Mouse (Mus musculus): ENCODE results near the gene Gm49396. TPM values are rescaled to one million over a fixed set of nuclear protein-coding genes. Genes with fewer than 3 reads are reported as not detected.

The Gm49396 gene
- polyA plus RNA-seq, 1 experiment from 2014 or later: 3.6 TPM

DNA sequence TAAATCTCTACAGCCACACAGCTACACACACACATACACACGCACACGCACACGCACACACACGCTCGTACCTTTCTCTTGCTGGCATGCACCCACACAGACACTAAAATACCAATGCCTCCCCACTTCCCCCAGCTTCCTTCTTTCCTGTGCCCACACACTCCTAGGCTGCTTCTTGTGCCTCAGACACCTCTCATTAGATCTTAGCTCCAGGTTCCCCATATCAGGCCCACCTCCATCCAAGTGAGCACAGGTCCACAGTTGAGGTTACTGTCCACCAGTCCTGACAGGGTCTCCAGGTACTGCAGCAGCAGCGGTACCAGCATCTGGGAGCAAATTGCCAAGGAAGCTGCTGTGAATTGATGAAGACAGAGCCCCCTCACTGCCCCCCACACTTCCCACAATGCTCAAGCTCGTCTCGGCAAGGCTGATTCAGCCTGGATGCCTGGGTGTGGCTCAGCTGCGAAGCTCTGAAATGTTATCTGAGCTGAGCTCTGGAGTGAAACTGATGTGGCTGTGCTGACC is 31.8 kb upstream of the Gm49396 start:
- H3K27me3 ChIP-seq: no peaks in the 10 kb centered on the region
- DNase-seq (ENCODE audit: low read depth, low spot score) (no peak), ATAC-seq (no peak)
- POLR2A ChIA-PET: no interaction called here
- TF ChIP-seq CTCF (IDR thresholded peaks at IDR 0.05): no peak
- CTCF ChIA-PET: interaction anchor here (1.1 to 2.3 kb wide), 3 partner anchors 11 to 40 kb away, joined by 3 to 13 read pairs (median 4); no protein-coding TSS in a partner anchor
- in situ Hi-C loops (cut with MboI; ENCODE audit: low pct_unique_long_range_greater_than_20kb): no loop called here

DNA sequence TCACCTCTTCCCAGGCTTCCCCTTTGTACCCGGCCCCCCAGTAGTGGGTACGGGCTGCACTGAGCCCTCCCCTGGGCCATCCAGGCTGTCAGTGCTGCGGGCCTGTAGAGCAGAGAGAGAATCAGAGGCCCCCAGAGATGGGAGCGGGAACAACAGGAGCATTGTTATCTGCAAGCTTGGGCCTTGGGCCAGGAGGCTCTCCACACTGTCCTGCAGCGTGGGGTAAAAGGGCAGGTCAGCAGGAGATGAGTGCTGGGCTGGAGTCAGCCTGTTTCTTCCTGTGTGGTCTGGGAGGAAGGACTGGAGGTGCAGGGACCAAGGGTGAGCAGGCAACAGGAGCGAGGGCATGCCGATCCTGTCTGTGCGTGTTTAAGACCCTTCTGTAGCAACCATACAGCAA is 30.2 kb upstream of the Gm49396 start:
- CTCF ChIA-PET: interaction anchor here (2.3 kb wide), 1 partner anchor 41 kb away, joined by 13 read pairs; no protein-coding TSS in a partner anchor
- TF ChIP-seq CTCF (IDR thresholded peaks at IDR 0.05): no peak
- POLR2A ChIA-PET: no interaction called here
- ATAC-seq: no peak
- DNase-seq (ENCODE audit: low read depth, low spot score): no peak
- no peaks in the 10 kb centered on the region for H3K27me3 ChIP-seq
- in situ Hi-C loops (cut with MboI; ENCODE audit: low pct_unique_long_range_greater_than_20kb): no loop called here

- TF ChIP-seq CTCF (IDR thresholded peaks at IDR 0.05): no peak
- ATAC-seq: no peak
Observed at GRCm38 (mm10) chr7:30533941-30534632, 29.1 kb upstream of the Gm49396 start.

DNA sequence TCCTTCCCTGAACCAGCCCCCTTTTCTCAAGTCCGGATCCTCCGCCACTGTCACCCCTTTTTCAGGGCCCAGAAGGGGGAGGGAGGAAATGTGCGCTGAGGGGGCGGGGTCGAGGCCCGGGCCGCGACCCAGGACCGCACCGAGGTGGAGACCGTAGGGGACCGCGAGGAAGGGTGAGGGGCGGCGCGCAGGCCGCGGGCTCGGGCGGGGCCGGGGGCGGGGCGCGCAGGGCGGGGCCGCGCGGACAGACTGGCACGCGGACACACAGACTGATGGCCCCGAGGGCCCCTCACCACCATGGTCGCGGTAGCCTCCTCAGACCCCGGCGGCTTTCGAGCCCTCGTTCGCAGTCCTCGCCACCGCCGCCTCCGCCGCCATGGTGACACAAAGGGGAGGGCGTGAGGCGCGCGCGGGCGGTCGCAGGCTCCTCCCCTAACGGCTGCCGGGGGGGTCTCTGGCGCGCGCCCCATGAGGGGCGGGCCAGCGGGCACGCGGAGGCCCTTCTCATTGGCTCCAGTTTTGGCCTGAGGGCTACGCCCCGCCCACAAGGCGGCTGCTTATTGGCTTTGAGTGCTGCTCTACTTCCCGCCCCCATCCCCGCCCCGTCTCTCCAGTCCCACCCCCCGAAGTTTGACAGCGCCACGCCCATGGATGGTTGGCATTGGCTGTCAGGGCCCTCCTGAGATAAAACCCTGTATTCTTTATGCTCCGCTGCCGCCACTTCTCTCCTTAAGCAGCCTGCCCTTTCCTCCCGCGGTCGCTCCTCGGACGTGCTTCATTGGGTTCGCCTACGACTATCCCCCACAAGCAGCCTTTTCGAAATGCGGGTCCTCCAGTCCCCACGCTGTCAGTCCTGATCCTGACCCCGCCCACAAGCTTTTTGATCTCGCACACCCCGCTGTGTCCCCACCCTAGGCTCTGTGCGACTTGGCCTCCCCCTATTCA is 28.2 kb upstream of the Gm49396 start, which contains the start of gene Arhgap33:
TSS of gene Arhgap33 (minus strand) at position 428 of the 945 bp plus-strand sequence.
- CTCF ChIA-PET: interaction anchor here (1.1 to 1.9 kb wide), 2 partner anchors 18 to 91 kb away, joined by 3 to 6 read pairs; partner anchors contain the start of genes Cox6b1, Hspb6 and Proser3
- in situ Hi-C loops (cut with MboI; ENCODE audit: low pct_unique_long_range_greater_than_20kb): no loop called here
- TF ChIP-seq CTCF (IDR thresholded peaks at IDR 0.05): no peak
- H3K27me3 ChIP-seq: no peaks in the 10 kb centered on the region
- POLR2A ChIA-PET: interaction anchor here (0.7 to 1.2 kb wide), 2 partner anchors 18 to 217 kb away, joined by 3 to 4 read pairs; no protein-coding TSS in a partner anchor
- ATAC-seq (peak; percentile 87), DNase-seq (ENCODE audit: low read depth, low spot score) (peak; percentile 77)

More at GRCm38 (mm10) chr7:30533941-30534632, 29.1 kb upstream of the Gm49396 start:
- in situ Hi-C loops (cut with MboI; ENCODE audit: low pct_unique_long_range_greater_than_20kb): no loop called here
- no peak for DNase-seq (ENCODE audit: low read depth, low spot score)
- no peaks in the 10 kb centered on the region for H3K27me3 ChIP-seq
- ChIA-PET CTCF (no interaction called here), POLR2A (interaction anchor here (0.5 kb wide), 1 partner anchor 197 kb away, joined by 3 read pairs; no protein-coding TSS in a partner anchor)

DNA sequence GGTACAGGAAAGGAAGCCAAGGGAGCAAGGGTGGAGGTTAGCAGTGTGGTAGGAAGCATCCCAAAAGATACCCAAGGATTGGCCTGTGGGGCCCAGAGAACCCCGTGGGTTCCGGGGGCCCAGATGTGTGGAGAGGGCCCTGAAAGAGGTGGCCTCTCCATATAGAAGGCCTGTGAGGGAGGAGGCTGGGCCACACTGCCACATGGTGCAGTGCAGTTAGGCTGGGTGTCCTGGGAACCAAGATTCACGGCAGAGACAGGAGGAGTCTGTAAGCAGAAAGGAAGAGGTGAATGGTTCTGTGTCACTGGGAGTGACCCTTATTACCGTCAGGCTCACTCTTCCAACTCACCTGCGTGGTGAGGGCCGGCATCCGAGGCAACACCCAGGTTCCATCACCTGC is 22.6 kb upstream of the Gm49396 start:
- no peak for ATAC-seq
- in situ Hi-C loops (cut with MboI; ENCODE audit: low pct_unique_long_range_greater_than_20kb): no loop called here
- ChIA-PET POLR2A (no interaction called here), CTCF (interaction anchor here (1.2 kb wide), 1 partner anchor 11 kb away, joined by 3 read pairs; no protein-coding TSS in a partner anchor)
- TF ChIP-seq CTCF (IDR thresholded peaks at IDR 0.05): no peak
- no peak for DNase-seq (ENCODE audit: low read depth, low spot score)
- no peaks in the 10 kb centered on the region for H3K27me3 ChIP-seq

DNA sequence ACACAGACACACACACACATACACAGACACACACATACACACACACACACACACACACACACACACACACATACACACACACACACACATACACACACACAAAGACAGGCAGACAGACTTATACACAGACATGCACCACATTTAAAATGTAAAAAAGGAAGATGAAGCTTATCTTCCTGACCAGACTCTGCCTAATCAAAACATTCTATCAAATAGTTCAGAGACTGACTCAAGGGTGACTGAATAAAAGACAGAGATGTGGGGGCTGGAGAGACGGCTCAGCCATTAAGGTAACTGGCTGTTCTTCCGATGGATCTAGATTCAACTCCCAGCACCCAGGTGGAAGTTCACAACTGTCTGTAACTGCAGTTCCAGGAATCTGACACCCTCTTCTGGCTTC is 18.8 kb upstream of the Gm49396 start:
- no peak for ATAC-seq
- DNase-seq (ENCODE audit: low read depth, low spot score): no peak
- TF ChIP-seq CTCF (IDR thresholded peaks at IDR 0.05): no peak
- ChIA-PET CTCF (no interaction called here), POLR2A (no interaction called here)
- in situ Hi-C loops (cut with MboI; ENCODE audit: low pct_unique_long_range_greater_than_20kb): no loop called here
- H3K27me3 ChIP-seq: no peaks in the 10 kb centered on the region

- no peaks in the 10 kb centered on the region for H3K27me3 ChIP-seq
- no peak for TF ChIP-seq CTCF (IDR thresholded peaks at IDR 0.05)
- CTCF ChIA-PET: no interaction called here
- DNase-seq (ENCODE audit: low read depth, low spot score): no peak
- in situ Hi-C loops (cut with MboI; ENCODE audit: low pct_unique_long_range_greater_than_20kb): loop anchor here (5.0 to 10.0 kb wide), 2 partner anchors 58 to 1725 kb away; partner anchors contain the start of genes Ech1 and Prodh2
- no peak for ATAC-seq
- POLR2A ChIA-PET: no interaction called here
Observed at GRCm38 (mm10) chr7:30549880-30550279, 13.3 kb upstream of the Gm49396 start.

- TF ChIP-seq CTCF (IDR thresholded peaks at IDR 0.05): no peak
Observed at GRCm38 (mm10) chr7:30550603-30551002, 12.5 kb upstream of the Gm49396 start.

DNA sequence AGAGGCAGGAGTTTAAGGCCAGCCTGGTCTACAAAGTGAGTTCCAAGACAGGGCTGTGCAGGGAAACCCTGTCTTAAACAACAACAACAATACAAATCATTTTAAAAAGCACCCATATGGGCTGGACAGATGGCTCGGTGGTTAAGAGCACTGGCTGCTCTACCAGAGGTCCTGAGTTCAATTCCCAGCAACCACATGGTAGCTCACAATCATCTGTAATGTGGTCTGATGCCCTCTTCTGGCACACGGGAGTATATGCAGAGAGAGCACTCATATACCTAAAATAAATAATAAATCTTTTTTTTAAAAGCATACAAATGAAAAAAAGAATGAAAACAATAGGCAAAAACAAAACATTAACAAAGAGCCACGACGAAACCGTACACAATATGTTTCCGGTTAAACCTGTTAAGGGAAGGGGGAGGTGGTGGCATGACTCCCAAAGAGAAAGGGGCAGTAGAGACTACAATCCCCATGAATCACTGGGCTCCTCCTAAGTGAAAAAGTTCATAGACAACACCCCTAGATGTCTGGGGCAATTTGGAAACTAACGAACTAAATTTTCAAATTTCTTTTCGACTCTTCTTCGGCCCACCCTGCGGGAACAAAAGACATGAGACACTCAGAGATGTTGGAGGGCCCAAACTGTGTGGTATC is 11.6 kb upstream of the Gm49396 start:
- CTCF ChIA-PET: interaction anchor here (0.7 to 1.3 kb wide), 2 partner anchors 22 to 59 kb away, joined by 3 to 5 read pairs; no protein-coding TSS in a partner anchor
- ATAC-seq (peak; percentile 49), DNase-seq (ENCODE audit: low read depth, low spot score) (no peak)
- POLR2A ChIA-PET: interaction anchor here (0.6 kb wide), 1 partner anchor 60 kb away, joined by 3 read pairs; no protein-coding TSS in a partner anchor
- no peak for TF ChIP-seq CTCF (IDR thresholded peaks at IDR 0.05)
- in situ Hi-C loops (cut with MboI; ENCODE audit: low pct_unique_long_range_greater_than_20kb): loop anchor here (10.0 kb wide), 1 partner anchor 1727 kb away; the partner anchor contains the start of gene Ech1
- H3K27me3 ChIP-seq: no peaks in the 10 kb centered on the region

More at GRCm38 (mm10) chr7:30550603-30551002, 12.5 kb upstream of the Gm49396 start:
- in situ Hi-C loops (cut with MboI; ENCODE audit: low pct_unique_long_range_greater_than_20kb): loop anchor here (10.0 kb wide), 1 partner anchor 1726 kb away; the partner anchor contains the start of gene Ech1
- DNase-seq (ENCODE audit: low read depth, low spot score) (no peak), ATAC-seq (no peak)
- H3K27me3 ChIP-seq: no peaks in the 10 kb centered on the region
- POLR2A ChIA-PET: interaction anchor here (0.6 kb wide), 2 partner anchors 59 to 60 kb away, joined by 3 read pairs; no protein-coding TSS in a partner anchor
- CTCF ChIA-PET: interaction anchor here (1.3 kb wide), 1 partner anchor 21 kb away, joined by 5 read pairs; no protein-coding TSS in a partner anchor

Data from Patski (cell line).